Mouse (Mus musculus) CD4-positive helper T cell, adult 2 months (primary cell): Measurements from ENCODE around the gene Gm11937.

Experiments
- DNase-seq: peaks from one replicate; pipeline ENCODE4 v3.0.0-alpha.2; 2012; ENCODE audit warnings: low read depth, missing footprints, low spot score

Gene Gm11937

GRCm38 (mm10) chr11:99581564-99581963 is 28.4 kb downstream of the Gm11937 start:
- no peak for DNase-seq

DNA sequence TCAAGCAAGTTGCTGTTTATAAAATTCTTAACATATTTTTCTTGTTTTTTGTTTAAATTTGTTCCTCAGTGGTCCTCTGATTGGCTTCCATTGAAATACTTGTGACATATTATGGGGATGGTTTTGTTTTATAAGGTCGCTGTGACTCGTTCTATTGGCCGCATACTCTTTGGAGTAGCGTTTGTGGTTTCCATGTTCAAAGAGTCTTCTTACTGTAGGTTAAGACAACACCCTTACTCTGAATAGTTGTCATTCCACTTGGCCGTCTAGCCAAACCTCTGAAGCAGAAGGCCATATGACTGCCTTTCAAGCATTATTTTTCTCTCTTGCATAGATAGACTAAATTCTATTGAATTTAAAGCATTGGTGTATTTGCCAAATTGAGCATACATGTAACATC is 28.9 kb downstream of the Gm11937 start:
- no peak for DNase-seq

DNA sequence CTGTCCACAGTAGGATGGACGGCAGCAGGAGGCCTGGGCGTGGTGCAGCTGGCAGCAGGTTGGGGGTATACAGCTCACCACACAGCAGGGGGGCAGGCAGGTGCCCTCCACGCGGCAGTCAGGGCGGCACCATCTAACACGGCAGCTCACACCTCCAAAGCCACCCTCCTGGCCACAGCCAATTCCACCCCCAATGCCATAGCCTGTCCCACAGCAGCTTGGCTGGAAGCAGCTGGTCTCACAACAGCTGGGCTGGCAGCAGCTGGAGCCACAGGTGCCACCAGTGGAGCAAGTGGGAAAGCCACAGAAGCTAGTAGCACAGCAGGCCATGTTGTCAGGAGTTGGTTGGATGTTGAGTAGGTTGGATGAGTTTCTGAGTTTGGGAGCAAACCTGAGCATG is 29.4 kb downstream of the Gm11937 start, which contains the start of gene Krtap1-5:
Krtap1-5 (minus strand) TSS at position 381 of the 400 bp plus-strand sequence.
- no peak for DNase-seq

DNA sequence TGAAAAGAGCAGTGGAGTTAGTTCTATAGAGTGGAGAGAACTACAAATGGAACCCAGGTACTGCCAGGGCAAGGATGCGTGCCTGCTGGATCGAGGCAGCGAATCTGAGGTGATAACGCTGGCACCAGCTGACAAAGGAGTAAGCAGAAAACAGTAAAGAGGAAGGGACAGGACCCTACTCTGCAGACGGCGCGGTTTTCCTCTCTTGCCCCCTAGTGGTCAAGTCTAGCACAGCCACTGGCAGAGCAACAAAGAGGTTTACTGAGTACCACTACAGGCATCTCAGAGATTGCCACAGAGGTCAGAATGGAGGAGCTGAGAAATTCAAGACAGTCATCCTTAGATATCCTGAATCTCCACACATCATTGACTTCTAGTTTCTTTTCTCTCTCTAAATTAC is 35.9 kb downstream of the Gm11937 start:
- DNase-seq = peak; percentile 42

DNA sequence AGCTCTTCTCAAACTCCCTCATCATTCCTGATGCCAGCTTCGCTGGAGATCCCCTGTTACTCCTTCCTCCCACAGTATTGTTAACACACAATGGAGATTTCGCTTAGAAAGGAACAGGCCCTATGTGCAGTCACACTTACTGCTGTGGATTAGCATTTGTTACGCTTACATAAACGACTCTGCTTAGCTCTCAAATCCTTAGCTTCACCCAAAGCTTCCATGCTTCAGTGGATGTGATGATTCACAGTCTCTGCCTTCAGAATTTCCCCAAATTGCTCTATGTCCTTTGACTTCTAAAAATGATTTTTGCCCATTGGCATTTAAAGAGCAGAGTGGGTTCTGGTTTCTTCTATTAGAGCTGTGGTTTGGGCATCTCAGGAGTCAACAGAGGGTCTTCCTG is 36.8 kb downstream of the Gm11937 start:
- no peak for DNase-seq

- no peak for DNase-seq
These were observed 43.5 kb downstream of the Gm11937 start, which contains the start of gene Krtap3-1 for GRCm38 (mm10) chr11:99566530-99566929. Krtap3-1 (minus strand) TSS chr11:99566630.

GRCm38 (mm10) chr11:99562580-99562979 is 47.4 kb downstream of the Gm11937 start:
- no peak for DNase-seq
